Mouse (Mus musculus): ENCODE data around the gene Mark2.

The Mark2 gene

DNA sequence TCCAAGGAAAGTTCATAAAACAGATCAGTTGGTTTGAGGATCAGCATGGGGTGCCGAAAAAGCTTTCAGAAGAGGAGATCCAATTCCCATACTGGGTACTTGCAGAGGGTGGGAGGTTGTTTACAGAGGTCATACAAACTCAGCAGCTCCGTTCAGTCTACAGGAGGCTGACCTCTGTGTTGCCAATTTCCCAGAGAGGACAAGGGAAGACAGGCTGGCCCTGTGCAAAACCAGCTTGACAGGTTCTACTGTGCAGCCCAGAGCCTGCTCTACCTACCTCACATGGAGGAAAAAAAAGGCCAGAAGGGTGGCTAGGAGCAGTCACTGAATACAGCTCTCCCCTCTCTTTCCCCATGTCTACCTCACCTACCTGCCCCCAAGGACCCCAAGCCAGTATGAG, 7.6 kb downstream of the Mark2 start:
- in situ Hi-C loops (cut with MboI, MseI), result no loop called here

- in situ Hi-C loops (cut with MboI, MseI), result no loop called here
These were observed 20.3 kb downstream of the Mark2 start for GRCm38 (mm10) chr19:7321391-7321790.

- in situ Hi-C loops (cut with MboI, MseI), result no loop called here
These were observed 21.5 kb downstream of the Mark2 start for GRCm38 (mm10) chr19:7320181-7320580.

DNA sequence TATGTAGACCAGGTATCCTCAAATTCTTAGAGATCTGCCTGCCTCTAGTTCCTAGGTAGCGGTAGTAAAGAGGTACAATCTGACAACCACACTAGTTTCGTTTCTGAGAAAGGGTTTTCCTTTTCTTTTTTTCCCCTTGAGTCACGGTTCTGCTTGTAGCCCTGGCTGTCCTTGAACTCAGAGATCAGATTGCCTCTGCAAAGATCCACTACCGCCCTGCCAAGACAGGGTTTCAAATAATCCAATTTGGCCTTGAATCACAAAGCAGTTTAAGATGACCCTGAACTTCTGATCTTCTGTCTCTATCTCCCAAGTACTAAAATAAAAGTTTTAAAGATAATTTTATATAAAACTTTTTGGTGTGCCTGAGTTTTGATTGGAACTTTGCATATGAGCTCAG, 23.9 kb downstream of the Mark2 start:
- in situ Hi-C loops (cut with MboI, MseI), result no loop called here

DNA sequence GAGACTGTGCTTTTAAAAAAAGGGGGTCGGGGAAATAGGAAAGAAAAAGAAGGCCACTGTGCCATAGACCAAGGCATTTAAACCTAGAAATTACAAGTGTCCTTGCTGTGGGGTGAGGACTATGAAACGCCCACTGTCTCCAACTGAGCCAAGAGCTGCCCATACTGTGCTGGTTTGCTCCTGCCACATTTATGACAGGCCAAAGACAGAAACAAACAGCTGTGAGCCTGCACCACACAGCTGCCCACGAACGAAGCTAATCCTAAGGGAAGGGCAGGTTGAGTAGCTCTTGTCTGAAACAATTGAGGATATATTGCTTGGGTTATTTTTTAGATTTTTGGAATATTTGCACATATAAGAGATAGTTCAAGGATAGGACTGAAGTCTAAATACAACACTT, 24.8 kb downstream of the Mark2 start:
- in situ Hi-C loops (cut with MboI, MseI), result no loop called here

- in situ Hi-C loops (cut with MboI, MseI), result no loop called here
These were observed 26.1 kb downstream of the Mark2 start for GRCm38 (mm10) chr19:7315587-7315984.

GRCm38 (mm10) chr19:7314976-7315586, 26.6 kb downstream of the Mark2 start:
- in situ Hi-C loops (cut with MboI, MseI), result no loop called here

DNA sequence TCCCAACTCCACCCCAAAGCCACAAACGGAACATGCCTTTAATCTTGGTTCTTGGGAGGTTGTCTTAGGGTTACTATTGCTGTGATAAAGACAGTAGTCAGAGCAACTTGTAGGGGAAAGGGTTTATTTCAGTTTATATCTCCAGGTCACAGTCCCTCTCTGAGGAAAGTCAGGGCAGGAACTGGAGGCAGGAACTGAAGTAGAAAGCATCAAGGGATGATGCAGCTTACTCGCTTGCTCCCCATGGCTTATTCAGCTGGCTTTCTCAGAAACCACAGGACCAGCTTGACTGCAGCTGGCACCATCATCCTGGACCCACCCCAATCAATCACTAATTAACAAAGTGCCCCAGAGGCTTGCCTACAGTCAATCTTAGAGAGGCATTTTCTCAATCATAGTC, 28.0 kb downstream of the Mark2 start:
- in situ Hi-C loops (cut with MboI, MseI), result no loop called here

DNA sequence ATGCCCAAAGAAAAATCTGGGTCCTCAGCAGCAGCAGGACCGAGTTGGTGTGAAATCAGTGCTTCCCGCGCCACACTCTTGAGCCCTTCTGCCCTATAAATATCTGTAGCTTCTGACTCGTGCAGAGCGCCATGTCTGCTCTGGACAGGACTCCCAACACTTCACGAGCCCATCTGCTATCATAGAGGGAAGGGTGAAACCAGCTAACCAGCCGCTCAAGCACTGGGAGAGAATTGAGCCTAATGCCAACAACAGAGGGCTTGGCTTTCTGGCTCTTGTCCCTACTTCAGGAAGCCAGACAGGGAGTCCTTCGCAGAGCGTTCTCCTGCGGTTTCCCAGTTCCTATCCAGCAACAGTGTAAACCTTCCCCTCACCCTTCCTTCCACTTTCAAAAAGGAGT, 30.4 kb downstream of the Mark2 start:
- in situ Hi-C loops (cut with MboI, MseI), result no loop called here

- in situ Hi-C loops (cut with MboI, MseI), result no loop called here
These were observed 31.0 kb downstream of the Mark2 start for GRCm38 (mm10) chr19:7310704-7311103.

GRCm38 (mm10) chr19:7309738-7310330, 31.8 kb downstream of the Mark2 start:
- in situ Hi-C loops (cut with MboI, MseI), result no loop called here

DNA sequence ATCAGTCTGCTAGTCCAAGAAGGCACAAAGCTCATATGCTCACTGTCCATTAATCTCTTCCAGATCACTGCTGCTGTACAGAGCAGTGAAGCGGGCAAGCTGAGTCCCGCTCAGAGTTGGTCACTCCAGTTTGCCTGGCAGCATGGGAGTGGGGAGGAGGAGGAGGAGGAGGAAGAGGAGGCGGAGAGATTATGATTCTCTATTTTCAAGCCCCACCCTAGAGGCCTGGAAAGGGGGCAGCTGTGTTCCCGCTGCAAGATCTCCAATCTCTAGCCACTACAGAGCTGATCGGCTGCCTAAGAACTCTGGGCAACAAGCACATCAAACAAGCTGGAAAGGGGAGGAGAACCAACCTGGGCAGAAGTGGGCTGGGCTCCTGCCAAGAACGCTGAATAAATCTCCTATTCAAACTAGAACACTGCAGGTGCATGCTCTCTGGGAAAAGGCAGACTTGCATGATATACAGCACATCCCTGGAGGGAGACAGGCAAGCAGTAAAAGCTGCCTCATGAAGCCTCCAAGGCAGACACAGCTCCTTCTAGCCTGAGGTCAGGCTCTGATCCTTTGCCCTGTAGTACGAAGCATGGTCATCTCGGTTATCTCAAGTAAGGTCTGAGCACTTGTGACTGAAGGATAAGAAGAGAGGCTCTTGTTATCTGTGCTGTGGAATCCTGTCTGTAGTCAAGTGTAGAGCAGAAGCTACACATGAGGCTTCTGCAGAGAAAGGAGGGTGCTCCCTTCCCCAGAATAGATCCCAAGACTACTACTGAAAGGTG, 33.5 kb downstream of the Mark2 start:
- in situ Hi-C loops (cut with MboI, MseI), result no loop called here

DNA sequence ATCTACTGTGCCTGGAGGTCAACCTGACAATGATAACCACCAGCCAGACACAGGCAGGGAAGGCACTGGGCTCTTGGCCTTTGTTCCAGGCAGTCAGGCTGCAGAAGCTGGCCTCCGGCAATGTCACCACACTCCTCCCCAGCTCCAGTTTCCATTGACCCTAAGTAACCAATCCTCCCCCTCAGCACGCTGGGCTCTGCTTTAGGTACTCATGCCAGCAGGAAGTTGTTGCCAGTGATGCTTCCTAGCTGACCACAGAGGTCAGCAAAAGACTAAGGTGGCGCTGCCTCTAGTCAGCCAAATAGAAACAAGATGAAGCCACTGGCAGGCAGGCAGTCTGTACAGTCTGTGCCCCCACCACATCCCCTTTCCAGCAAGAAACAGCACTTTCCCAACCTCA, 34.7 kb downstream of the Mark2 start:
- in situ Hi-C loops (cut with MboI, MseI), result no loop called here

DNA sequence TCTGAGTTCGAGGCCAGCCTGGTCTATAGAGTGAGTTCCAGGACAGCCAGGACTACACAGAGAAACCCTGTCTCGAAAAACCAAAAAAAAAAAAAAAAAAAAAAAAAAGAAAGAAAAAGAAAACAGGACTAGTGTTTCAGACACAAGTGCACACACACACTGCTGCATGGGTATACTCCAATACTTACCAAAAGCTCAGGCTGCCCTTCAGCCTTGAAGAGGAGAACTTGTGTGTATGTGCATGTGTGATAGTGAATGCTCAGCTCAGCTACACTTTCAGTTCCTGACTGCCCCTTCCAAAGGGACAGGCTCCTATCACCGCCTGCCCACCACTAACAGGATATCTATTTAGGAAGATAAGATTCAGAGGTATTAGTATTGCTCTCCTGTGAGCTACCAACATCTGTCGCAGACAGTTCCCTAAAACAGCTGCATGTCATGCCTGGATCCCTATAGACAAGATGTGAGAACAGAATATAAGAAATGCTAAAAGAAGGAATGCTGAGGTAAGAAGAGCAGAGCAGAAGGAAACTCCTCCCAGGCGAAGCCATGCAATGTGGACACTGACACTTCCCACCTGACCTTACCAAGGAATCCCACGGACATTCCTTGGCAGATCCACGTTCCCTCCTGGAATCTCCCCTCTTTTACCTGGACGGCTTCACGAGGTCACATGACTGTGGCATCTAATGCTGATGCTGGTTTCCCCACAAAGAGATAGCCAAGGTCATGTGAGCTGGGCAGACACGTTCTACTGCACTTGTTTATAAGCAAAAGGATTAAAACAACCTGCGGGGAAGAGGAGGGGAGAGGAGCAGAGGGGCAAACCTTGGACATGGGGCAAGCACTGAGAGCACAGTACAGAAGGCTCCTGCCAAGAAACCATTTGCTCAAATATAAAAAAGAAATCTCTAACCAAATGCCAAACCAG, 36.0 kb downstream of the Mark2 start:
- in situ Hi-C loops (cut with MboI, MseI), result no loop called here

- in situ Hi-C loops (cut with MboI, MseI), result no loop called here
These were observed 36.9 kb downstream of the Mark2 start for GRCm38 (mm10) chr19:7304801-7305200.

GRCm38 (mm10) chr19:7303796-7304195, 37.9 kb downstream of the Mark2 start:
- in situ Hi-C loops (cut with MboI, MseI), result no loop called here

DNA sequence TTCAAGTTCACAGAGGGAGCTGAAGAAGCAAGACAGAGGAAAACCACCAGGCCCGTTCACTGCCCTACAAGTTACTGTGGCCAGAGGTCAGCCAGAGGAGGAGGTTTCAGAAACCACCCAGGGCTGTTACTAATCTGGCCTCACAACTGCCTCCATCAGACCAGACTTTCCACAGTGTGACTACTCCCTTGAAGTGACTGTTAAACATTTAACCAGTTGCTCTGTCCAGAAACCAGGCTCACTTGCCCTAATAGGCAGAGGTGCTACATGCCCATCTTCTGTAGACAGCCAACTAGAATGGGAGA, 39.2 kb downstream of the Mark2 start:
- in situ Hi-C loops (cut with MboI, MseI), result no loop called here

GRCm38 (mm10) chr19:7301647-7302492, 39.8 kb downstream of the Mark2 start:
- in situ Hi-C loops (cut with MboI, MseI), result no loop called here

- in situ Hi-C loops (cut with MboI, MseI), result no loop called here
These were observed 41.6 kb downstream of the Mark2 start for GRCm38 (mm10) chr19:7300078-7300477.

GRCm38 (mm10) chr19:7299052-7299451, 42.6 kb downstream of the Mark2 start:
- in situ Hi-C loops (cut with MboI, MseI), result no loop called here

DNA sequence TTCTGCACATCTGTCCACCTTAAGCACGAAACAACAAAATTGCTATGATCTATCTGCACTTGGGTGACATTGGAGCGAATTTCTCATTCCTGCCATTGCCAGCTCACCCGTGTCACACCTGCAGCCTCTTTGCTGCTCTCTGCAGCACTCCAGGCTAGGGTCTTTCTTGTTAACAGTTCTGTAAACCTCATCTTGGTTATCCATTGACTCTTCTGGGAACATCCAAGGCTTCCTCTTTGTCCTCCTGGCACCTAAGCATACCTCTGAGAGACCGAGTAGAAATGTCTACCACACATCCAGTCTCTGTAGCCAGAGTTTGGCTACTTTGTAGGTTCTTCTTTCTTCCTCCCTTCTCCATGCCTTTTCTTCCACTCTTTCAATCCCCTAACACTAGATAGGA, 45.7 kb downstream of the Mark2 start:
- in situ Hi-C loops (cut with MboI, MseI), result no loop called here

Measured in T-helper 2 cell (primary cell).